Mouse (Mus musculus): Measurements from ENCODE around the gene Dbt. TPM values are rescaled to one million over a fixed set of nuclear protein-coding genes. Genes with fewer than 3 reads are reported as not detected.

Dbt gene
- polyA plus RNA-seq, 1 experiment from 2014 or later: 4.4 TPM

DNA sequence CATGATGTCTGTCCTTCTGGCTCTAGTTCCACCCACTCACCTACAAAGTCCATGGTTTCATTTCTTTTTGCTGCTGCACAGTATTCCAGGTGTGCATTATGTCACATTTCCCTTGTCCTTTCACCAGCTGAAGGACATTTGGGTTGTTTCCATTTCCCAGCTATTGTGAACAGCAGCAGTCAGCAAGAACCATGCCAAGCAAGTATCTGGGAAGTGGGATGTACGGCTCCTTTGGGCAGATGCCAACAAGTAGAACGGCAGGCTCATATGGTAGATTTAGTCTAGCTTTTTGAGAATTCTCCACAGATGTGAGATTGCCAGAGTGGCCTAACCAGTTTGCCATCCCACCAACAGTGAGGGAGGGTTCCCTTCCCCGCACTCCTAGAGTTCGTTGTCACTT is 18.0 kb downstream of the Dbt start:
- H3K9ac ChIP-seq (ENCODE audit: low read depth, low read length): no peak overlapping the region
- TF ChIP-seq CTCF (IDR thresholded peaks at IDR 0.05; ENCODE audit: low read depth): no peak
- H3K4me1 ChIP-seq (replicated peaks; ENCODE audit: control insufficient read depth, insufficient read depth, low read length): no peaks in the 10 kb centered on the region
- no peaks in the 10 kb centered on the region for H3K27me3 ChIP-seq (replicated peaks; ENCODE audit: control insufficient read depth, insufficient read depth, low read length)
- no peak overlapping the region for H3K4me3 ChIP-seq (ENCODE audit: low read depth, low read length)
- peaks cover 28% of the 10 kb centered on the region; the same call in 1 of the 2 replicates for H3K36me3 ChIP-seq (ENCODE audit: control insufficient read depth, insufficient read depth)
- ATAC-seq: no peak
- H3K27ac ChIP-seq (ENCODE audit: low read depth, low read length): no peak overlapping the region
- no peaks in the 10 kb centered on the region for H3K9me3 ChIP-seq (ENCODE audit: control insufficient read depth)
- 81% methylated on average over 4 of the region's 4 CpGs for WGBS
- H3K4me2 ChIP-seq (replicated peaks; ENCODE audit: low read depth): no peak overlapping the region

- no peak overlapping the region for H3K9ac ChIP-seq (ENCODE audit: low read depth, low read length)
- TF ChIP-seq CTCF (IDR thresholded peaks at IDR 0.05; ENCODE audit: low read depth): no peak
- H3K27ac ChIP-seq (ENCODE audit: low read depth, low read length): no peak overlapping the region
- 47% methylated on average over 16 of the region's 16 CpGs for WGBS
- H3K4me2 ChIP-seq (replicated peaks; ENCODE audit: low read depth): no peak overlapping the region
- H3K4me3 ChIP-seq (ENCODE audit: low read depth, low read length): no peak overlapping the region
- H3K9me3 ChIP-seq (ENCODE audit: control insufficient read depth): no peaks in the 10 kb centered on the region
- no peaks in the 10 kb centered on the region for H3K4me1 ChIP-seq (replicated peaks; ENCODE audit: control insufficient read depth, insufficient read depth, low read length)
- no peak for ATAC-seq
- peaks cover 52% of the 10 kb centered on the region for H3K36me3 ChIP-seq (ENCODE audit: control insufficient read depth, insufficient read depth)
- H3K27me3 ChIP-seq (replicated peaks; ENCODE audit: control insufficient read depth, insufficient read depth, low read length): no peaks in the 10 kb centered on the region
Measured at GRCm38 (mm10) chr3:116536428-116537199, 23.7 kb downstream of the Dbt start.

- Histone ChIP-seq H3K4me2 (replicated peaks; ENCODE audit: low read depth) (no peak overlapping the region), H3K27me3 (replicated peaks; ENCODE audit: control insufficient read depth, insufficient read depth, low read length) (no peaks in the 10 kb centered on the region), H3K4me3 (ENCODE audit: low read depth, low read length) (no peak overlapping the region), H3K9me3 (ENCODE audit: control insufficient read depth) (no peaks in the 10 kb centered on the region), H3K9ac (ENCODE audit: low read depth, low read length) (no peak overlapping the region), H3K27ac (ENCODE audit: low read depth, low read length) (no peak overlapping the region), H3K4me1 (replicated peaks; ENCODE audit: control insufficient read depth, insufficient read depth, low read length) (no peaks in the 10 kb centered on the region), H3K36me3 (ENCODE audit: control insufficient read depth, insufficient read depth) (peaks cover 54% of the 10 kb centered on the region)
- ATAC-seq: no peak
- TF ChIP-seq CTCF (IDR thresholded peaks at IDR 0.05; ENCODE audit: low read depth): no peak
- WGBS: 67% methylated on average over 6 of the region's 6 CpGs
Measured at GRCm38 (mm10) chr3:116537200-116537573, 24.3 kb downstream of the Dbt start.

DNA sequence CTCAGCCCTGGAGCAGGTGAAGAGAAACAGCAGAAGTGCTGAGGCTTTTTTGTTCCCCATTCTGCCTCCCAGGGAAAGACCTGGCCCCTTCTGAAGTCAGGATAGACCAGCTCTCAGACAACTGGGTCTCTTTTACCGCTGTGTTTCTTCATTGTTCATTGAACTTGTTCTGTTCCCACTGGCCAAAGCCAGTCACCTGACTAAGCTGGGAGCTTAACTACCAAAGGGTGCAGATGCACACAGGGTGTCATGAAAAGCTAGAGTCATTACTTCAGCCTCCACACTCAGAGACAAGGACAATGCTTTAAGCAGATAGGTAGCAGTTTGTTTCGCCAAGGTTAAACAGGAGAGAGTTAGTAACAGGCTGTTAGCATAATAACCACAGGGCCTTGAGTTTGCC is 29.2 kb downstream of the Dbt start:
- Histone ChIP-seq H3K27ac (ENCODE audit: low read depth, low read length) (no peak overlapping the region; the same call in 1 of the 2 replicates), H3K4me2 (replicated peaks; ENCODE audit: low read depth) (no peak overlapping the region), H3K9me3 (ENCODE audit: control insufficient read depth) (no peaks in the 10 kb centered on the region), H3K36me3 (ENCODE audit: control insufficient read depth, insufficient read depth) (peaks cover 46% of the 10 kb centered on the region), H3K27me3 (replicated peaks; ENCODE audit: control insufficient read depth, insufficient read depth, low read length) (no peaks in the 10 kb centered on the region), H3K9ac (ENCODE audit: low read depth, low read length) (no peak overlapping the region), H3K4me3 (ENCODE audit: low read depth, low read length) (no peak overlapping the region), H3K4me1 (replicated peaks; ENCODE audit: control insufficient read depth, insufficient read depth, low read length) (no peaks in the 10 kb centered on the region)
- no peak for TF ChIP-seq CTCF (IDR thresholded peaks at IDR 0.05; ENCODE audit: low read depth)
- no peak for ATAC-seq
- 80% methylated on average over 2 of the region's 2 CpGs for WGBS

DNA sequence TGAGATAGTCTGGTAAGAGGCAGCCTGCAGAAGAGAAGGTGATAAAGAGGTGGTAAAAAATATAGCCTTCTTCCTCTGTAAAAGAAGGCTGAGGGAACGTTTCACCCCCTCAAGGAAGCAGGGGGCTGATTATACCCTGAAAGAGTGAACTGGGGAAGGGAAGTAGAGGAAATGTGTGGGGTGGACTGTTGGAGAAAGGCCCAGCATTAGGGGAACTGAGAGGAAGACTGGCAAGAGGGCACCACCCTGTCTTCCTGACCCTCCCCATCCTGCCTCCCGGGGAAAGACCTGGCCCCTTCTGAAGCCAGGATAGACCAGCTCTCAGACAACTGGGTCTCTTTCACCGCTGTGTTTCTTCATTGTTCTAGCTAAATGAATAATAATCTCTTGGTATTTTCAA is 29.7 kb downstream of the Dbt start:
- Histone ChIP-seq H3K4me1 (replicated peaks; ENCODE audit: control insufficient read depth, insufficient read depth, low read length) (no peaks in the 10 kb centered on the region), H3K4me2 (replicated peaks; ENCODE audit: low read depth) (no peak overlapping the region), H3K9me3 (ENCODE audit: control insufficient read depth) (no peaks in the 10 kb centered on the region), H3K36me3 (ENCODE audit: control insufficient read depth, insufficient read depth) (peaks cover 43% of the 10 kb centered on the region), H3K4me3 (ENCODE audit: low read depth, low read length) (no peak overlapping the region), H3K9ac (ENCODE audit: low read depth, low read length) (no peak overlapping the region), H3K27me3 (replicated peaks; ENCODE audit: control insufficient read depth, insufficient read depth, low read length) (no peaks in the 10 kb centered on the region), H3K27ac (ENCODE audit: low read depth, low read length) (no peak overlapping the region)
- WGBS: 67% methylated on average over 3 of the region's 3 CpGs
- no peak for ATAC-seq
- no peak for TF ChIP-seq CTCF (IDR thresholded peaks at IDR 0.05; ENCODE audit: low read depth)

GRCm38 (mm10) chr3:116547430-116547829 is 34.6 kb downstream of the Dbt start:
- peaks cover 26% of the 10 kb centered on the region for H3K36me3 ChIP-seq (ENCODE audit: control insufficient read depth, insufficient read depth)
- H3K4me3 ChIP-seq (ENCODE audit: low read depth, low read length): no peak overlapping the region
- H3K4me2 ChIP-seq (replicated peaks; ENCODE audit: low read depth): no peak overlapping the region
- WGBS: 79% methylated on average over 5 of the region's 5 CpGs
- ATAC-seq: no peak
- H3K9me3 ChIP-seq (ENCODE audit: control insufficient read depth): no peaks in the 10 kb centered on the region
- no peak overlapping the region for H3K9ac ChIP-seq (ENCODE audit: low read depth, low read length)
- TF ChIP-seq CTCF (IDR thresholded peaks at IDR 0.05; ENCODE audit: low read depth): no peak
- H3K27me3 ChIP-seq (replicated peaks; ENCODE audit: control insufficient read depth, insufficient read depth, low read length): no peaks in the 10 kb centered on the region
- H3K27ac ChIP-seq (ENCODE audit: low read depth, low read length): no peak overlapping the region
- no peaks in the 10 kb centered on the region for H3K4me1 ChIP-seq (replicated peaks; ENCODE audit: control insufficient read depth, insufficient read depth, low read length)

Measured in intestine, postnatal 0 days (tissue).